Mouse (Mus musculus) liver, embryonic 15.5 days (tissue): ENCODE measurements around the gene Mab21l3. TPM values are rescaled to one million over a fixed set of nuclear protein-coding genes. Genes with fewer than 3 reads are reported as not detected.

Experiments
- ATAC-seq: fragments of 200-750 bp; cut with Nextera tagmentation; 2 replicates; pipeline ENCODE4 v1.8.0; 2017; ENCODE audit warnings: moderate number of reproducible peaks, mild to moderate bottlenecking, moderate library complexity; ENCODE audit not compliant: insufficient read depth
- H3K27ac ChIP-seq: fragments of 300-500 bp; sonication (generic); replicated peaks from 2 replicates; pipeline ENCODE4 v1.5.1; 2015; ENCODE audit warnings: mild to moderate bottlenecking, inconsistent platforms
- H3K27me3 ChIP-seq: fragments of 300-500 bp; sonication (generic); 2 replicates; pipeline ENCODE4 v1.6.1; 2015; ENCODE audit warnings: mild to moderate bottlenecking, inconsistent platforms
- H3K36me3 ChIP-seq: fragments of 300-500 bp; sonication (generic); replicated peaks from 2 replicates; pipeline ENCODE4 v1.6.1; 2015; ENCODE audit warnings: moderate library complexity, mild to moderate bottlenecking, inconsistent platforms
- H3K4me1 ChIP-seq: fragments of 300-500 bp; sonication (generic); replicated peaks from 2 replicates; pipeline ENCODE4 v1.6.1; 2015; ENCODE audit warnings: inconsistent platforms
- H3K4me2 ChIP-seq: fragments of 300-500 bp; sonication (generic); 2 replicates; pipeline ENCODE4 v1.6.1; 2015; ENCODE audit warnings: moderate library complexity, mild to moderate bottlenecking, inconsistent platforms
- H3K4me3 ChIP-seq: fragments of 300-500 bp; sonication (generic); replicated peaks from 2 replicates; pipeline ENCODE4 v1.5.1; 2015; ENCODE audit warnings: mild to moderate bottlenecking, inconsistent platforms
- H3K9ac ChIP-seq: fragments of 300-500 bp; sonication (generic); 2 replicates; pipeline ENCODE4 v1.6.1; 2015; ENCODE audit warnings: moderate library complexity, mild to moderate bottlenecking, inconsistent platforms
- H3K9me3 ChIP-seq: fragments of 300-500 bp; sonication (generic); replicated peaks from 2 replicates; pipeline ENCODE4 v1.6.1; 2016; ENCODE audit warnings: inconsistent platforms
- WGBS: fragments of 180-500 bp; shearing (Covaris S2); methylation state at CpG from one replicate; pipeline ENCODE4 v1.1.7; 2015; ENCODE audit warnings: mixed read lengths; ENCODE audit not compliant: insufficient replicate concordance; 5-methylcytosine and 5-hydroxymethylcytosine counted together
- polyA plus RNA-seq: library from polyadenylated mRNA; unstranded; fragments of >200 nt; fragmentation: Nextera tagmentation; extraction: Ambion mirVana; gene quantifications from 2 replicates; pipeline ENCODE4 v1.2.1, GENCODE M21; 2015

The Mab21l3 gene
- polyA plus RNA-seq, 1 experiment from 2014 or later: not detected

DNA sequence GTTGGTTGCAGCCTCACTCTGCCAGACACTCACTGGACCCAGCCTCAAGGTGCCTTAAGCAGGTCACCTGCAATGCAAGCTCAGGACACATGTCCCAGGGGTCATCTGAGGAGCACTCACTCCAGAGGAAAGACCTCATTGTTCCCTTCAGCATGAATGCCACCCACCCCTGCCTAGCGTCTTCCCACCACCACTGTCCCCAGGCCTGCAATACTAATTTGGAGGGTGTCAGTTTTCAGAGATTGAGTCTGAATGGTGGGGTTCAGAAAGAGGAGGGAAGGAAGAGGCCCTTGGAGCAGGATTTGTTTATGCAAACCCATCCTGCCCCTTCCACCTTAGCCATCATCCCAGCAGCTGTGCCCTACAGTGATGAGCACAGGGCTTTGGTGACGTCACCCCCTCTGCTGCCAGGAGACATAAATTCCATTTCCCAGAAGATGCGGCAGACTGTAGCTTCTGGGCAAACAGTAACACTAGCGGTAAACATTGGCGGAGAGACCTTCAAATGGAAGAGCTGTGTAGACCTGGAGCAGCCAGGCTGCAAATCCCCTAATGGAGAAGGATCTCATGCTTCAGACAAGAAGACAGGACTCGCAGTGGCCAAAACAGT, 67.8 kb downstream of the Mab21l3 start:
- H3K27me3 ChIP-seq: no peaks in the 10 kb centered on the region
- H3K4me2 ChIP-seq: no peak overlapping the region
- no peak for ATAC-seq
- H3K4me3 ChIP-seq: no peak overlapping the region
- no peak overlapping the region for H3K9ac ChIP-seq
- no peaks in the 10 kb centered on the region for H3K4me1 ChIP-seq
- 61% methylated on average over 6 of the region's 6 CpGs for WGBS
- no peak overlapping the region for H3K27ac ChIP-seq
- H3K36me3 ChIP-seq: no peaks in the 10 kb centered on the region
- H3K9me3 ChIP-seq: no peaks in the 10 kb centered on the region

DNA sequence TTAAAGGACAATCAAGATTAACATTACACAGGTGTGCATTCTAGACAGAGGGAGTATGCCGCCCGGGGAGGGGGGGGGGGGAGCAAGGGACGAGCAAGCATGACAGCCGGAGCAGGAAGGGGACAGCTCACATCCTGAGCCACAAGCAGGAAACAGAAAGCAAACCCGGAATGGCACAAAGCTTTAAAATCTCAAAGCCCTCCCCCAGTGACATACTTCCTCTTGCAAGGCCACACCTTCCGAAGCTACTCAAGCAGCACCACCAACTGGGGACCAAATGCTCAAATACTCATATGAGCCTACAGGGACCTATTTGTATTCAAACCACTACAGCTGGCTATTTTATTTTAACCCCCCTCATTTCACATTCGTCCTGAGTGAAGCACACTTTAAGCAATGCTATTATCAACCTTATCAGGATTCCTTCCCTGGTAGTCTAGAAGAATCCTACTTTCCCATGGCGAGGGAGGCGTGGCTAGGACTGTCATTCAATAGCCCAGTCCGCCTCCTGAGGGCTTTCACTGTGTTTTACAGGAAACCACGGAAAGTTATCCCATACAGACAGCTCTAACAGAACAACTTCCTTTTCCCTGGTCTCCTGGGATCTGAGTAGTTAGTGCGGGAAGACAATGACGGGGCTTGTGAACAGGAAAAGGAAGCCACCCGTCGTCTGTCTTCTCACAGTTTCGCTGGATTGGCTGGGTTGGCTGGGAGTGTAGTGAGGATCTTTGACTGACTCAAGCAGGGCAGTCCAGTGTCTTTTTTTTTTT, 69.7 kb downstream of the Mab21l3 start:
- Histone ChIP-seq H3K27ac (no peak overlapping the region), H3K4me2 (no peak overlapping the region), H3K9ac (no peak overlapping the region), H3K27me3 (no peaks in the 10 kb centered on the region), H3K36me3 (no peaks in the 10 kb centered on the region), H3K9me3 (no peaks in the 10 kb centered on the region), H3K4me1 (no peaks in the 10 kb centered on the region), H3K4me3 (no peak overlapping the region)
- WGBS: 22% methylated on average over 16 of the region's 16 CpGs
- ATAC-seq: peak; percentile 28; the same call in 1 of the 2 replicates

DNA sequence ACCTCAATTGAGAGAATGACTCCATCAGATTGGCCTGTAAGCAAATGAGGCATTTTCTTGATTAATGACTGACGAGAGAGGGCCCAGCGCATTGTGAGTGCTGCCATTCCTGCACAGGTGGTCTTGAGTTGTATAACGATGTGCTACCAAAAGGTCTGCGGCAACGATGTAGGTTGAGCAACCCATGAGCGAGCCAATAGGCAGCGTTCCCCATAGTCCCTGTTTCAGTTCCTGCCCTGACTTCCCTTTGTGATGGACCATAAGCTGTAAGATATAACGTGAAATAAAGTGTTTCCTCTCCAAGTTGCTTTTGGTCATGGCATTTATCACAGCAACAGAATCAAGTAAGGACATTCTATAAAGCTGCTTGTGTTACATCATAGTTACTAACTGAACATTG, 73.0 kb downstream of the Mab21l3 start:
- H3K9ac ChIP-seq: no peak overlapping the region
- H3K4me1 ChIP-seq: no peaks in the 10 kb centered on the region
- no peaks in the 10 kb centered on the region for H3K9me3 ChIP-seq
- 79% methylated on average over 8 of the region's 8 CpGs for WGBS
- H3K4me3 ChIP-seq: no peak overlapping the region
- H3K4me2 ChIP-seq: no peak overlapping the region
- H3K27me3 ChIP-seq: no peaks in the 10 kb centered on the region
- no peak for ATAC-seq
- no peaks in the 10 kb centered on the region for H3K36me3 ChIP-seq
- H3K27ac ChIP-seq: no peak overlapping the region

DNA sequence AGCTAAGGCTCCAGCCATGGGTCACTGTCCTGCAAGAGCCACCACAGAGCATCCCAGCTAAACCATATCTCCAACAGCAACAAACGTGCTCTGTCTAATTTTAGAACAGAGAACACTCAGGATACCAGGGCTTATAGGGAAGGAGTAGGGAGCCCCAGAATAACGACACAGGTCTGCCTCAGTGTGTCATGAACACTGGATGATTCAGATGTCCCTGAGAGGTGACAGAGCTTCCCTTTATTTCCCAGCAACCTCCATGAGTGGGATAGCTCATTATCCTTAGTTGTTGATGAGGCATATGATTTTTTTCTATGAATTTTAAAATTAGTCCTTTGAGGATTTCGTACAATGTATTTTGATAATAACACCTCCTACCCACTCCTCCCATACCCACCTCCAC, 78.2 kb downstream of the Mab21l3 start:
- no peak overlapping the region for H3K27ac ChIP-seq
- no peaks in the 10 kb centered on the region for H3K9me3 ChIP-seq
- no peak overlapping the region for H3K4me3 ChIP-seq
- H3K9ac ChIP-seq: no peak overlapping the region
- WGBS: 43% methylated on average over 3 of the region's 3 CpGs
- no peaks in the 10 kb centered on the region for H3K36me3 ChIP-seq
- H3K4me2 ChIP-seq: no peak overlapping the region
- no peaks in the 10 kb centered on the region for H3K27me3 ChIP-seq
- H3K4me1 ChIP-seq: no peaks in the 10 kb centered on the region
- ATAC-seq: no peak

DNA sequence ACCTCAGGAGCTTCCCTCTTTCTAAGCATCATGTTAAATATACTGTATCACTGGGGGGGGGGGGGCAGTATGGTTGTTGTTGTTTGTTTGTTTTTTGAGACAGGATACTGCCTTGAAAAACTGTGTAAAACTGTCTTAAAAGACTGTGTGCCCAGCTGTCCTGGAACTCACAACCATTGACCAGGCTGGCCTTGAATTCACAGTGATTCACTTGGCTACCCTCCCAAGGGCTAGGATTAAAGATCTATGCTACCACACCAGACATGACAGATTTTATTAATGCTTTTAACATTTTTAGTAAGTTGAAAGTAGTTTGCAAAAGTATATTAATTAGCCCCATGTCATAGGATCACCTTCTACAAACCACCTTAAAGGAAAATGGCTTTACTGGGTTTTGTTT, 85.2 kb downstream of the Mab21l3 start:
- ATAC-seq: no peak
- no peaks in the 10 kb centered on the region for H3K36me3 ChIP-seq
- H3K27ac ChIP-seq: no peak overlapping the region
- no peaks in the 10 kb centered on the region for H3K27me3 ChIP-seq
- no peak overlapping the region for H3K9ac ChIP-seq
- H3K9me3 ChIP-seq: no peaks in the 10 kb centered on the region
- no peak overlapping the region for H3K4me3 ChIP-seq
- no peaks in the 10 kb centered on the region for H3K4me1 ChIP-seq
- H3K4me2 ChIP-seq: no peak overlapping the region

Other genes with a start within 250 kb of the Mab21l3 start
- 41.9 and 44.5 TPM in 2 replicates for gene Atp1a1, start 244.3 kb downstream of the Mab21l3 start, polyA plus RNA-seq
- gene Slc22a15, start 75.5 kb upstream of the Mab21l3 start, polyA plus RNA-seq: 2.3 and 2.6 TPM in 2 replicates
- not detected in 2 replicates for gene Nhlh2, start 161.1 kb upstream of the Mab21l3 start, polyA plus RNA-seq
- 4.6 and 6.5 TPM in 2 replicates for gene Casq2, start 237.5 kb upstream of the Mab21l3 start, polyA plus RNA-seq